In the genomic region with DNA sequence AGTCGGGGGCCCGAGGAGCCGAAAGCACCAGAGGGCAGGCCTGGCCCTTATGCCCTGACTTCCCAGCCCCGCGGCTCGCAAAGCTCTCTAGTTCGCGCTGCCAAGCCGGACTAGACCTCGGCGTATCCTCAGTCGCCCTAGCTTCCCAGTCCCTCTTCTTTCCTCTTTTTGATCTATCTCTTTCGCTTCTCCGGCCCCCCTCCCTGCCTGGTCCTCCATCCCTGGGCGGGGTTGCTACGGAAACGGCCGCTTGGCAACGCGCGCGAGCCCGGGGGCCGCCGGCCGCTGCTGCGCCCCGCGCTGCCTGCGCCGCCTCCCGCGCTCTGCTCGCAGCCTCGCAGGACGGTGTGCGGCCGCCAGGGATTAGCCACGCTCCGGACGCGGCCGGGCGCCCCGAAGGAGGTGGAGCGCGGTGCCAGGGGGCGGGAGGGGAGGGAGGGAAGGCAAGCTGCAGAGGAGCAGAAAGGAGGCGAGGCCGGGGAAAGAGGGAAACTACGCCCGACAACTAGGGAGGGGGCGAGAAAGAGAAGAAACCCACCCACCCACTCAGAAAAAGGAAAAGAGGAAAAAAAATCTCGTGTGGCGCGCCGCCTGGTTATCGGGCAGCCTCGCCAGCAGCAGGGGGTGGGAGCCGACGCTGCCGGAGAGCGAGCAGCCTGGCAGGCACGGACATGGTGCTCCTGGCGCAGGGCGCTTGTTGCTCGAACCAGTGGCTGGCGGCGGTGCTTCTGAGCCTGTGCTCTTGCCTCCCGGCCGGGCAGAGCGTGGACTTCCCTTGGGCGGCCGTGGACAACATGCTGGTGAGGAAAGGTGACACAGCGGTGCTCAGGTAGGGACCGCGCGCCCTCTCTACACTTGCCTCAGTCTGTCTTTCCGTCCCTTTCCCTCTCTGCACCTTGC, we compare ENCODE assay signal across 8 mouse cellular contexts. TPM values are rescaled to one million over a fixed set of nuclear protein-coding genes. Genes with fewer than 3 reads are reported as not detected.
A peak's percentile ranks its signal among the peaks of the same experiment; 100 is the strongest.
DNase-seq lines count a peak whose midpoint lies in the region; ATAC-seq and TF ChIP-seq lines count a peak whose summit lies in the region.

Gene Negr1 (plus strand): TSS at position 271 of the 900 bp plus-strand sequence.

- H3K27me3 ChIP-seq in lung, postnatal 0 days (replicated peaks; ENCODE audit: insufficient read depth, low read length) = peaks cover 17% of the 10 kb centered on the region; the same call in 1 of the 2 replicates

- no peaks in the 10 kb centered on the region for H3K4me1 ChIP-seq in lung, postnatal 0 days (ENCODE audit: insufficient read depth, low read depth, low read length)

- H3K27ac ChIP-seq in lung, postnatal 0 days (ENCODE audit: low read length) = no peak within 1 kb of the TSS

- peak; percentile 35 to 38 for ATAC-seq in hematopoietic stem cell, adult 5-6 weeks (replicated peaks in 1 of 2; ENCODE audit: insufficient read depth in 1 of 2, low FRiP score in 2 of 2, low TSS enrichment in 1 of 2, low read depth in 1 of 2, poor library complexity in 2 of 2, severe bottlenecking in 2 of 2)
- ATAC-seq in lung, postnatal 0 days = peak; percentile 72

- TF ChIP-seq CTCF in lung, postnatal 0 days (IDR thresholded peaks at IDR 0.05) = peak; percentile 8; the same call in 1 of the 2 replicates

- peak within 1 kb of the TSS; percentile 54 for H3K4me3 ChIP-seq in lung, postnatal 0 days (ENCODE audit: low read depth, low read length)

- WGBS in lung, postnatal 0 days = under 1% methylated on average over 70 of the region's 79 CpGs

- H3K9ac ChIP-seq in lung, postnatal 0 days (replicated peaks; ENCODE audit: low read depth) = 0 out of 2 replicates have a peak within 1 kb of the TSS, but pooled peaks have one; percentile 5

- H3K9me3 ChIP-seq in lung, postnatal 0 days (ENCODE audit: low read length) = no peaks in the 10 kb centered on the region

- DNase-seq in R1 (ENCODE audit: low read depth, low spot score) = peak; percentile 71
- peak; percentile 90 to 93 for DNase-seq in cerebellum, postnatal 10 days
- peak; percentile 82 to 84 for DNase-seq in frontal cortex, postnatal 10 days (ENCODE audit: low spot score in 2 of 2)
- peak; percentile 86 to 89 for DNase-seq in layer of hippocampus, postnatal 14 days (ENCODE audit: low spot score in 2 of 2)
- DNase-seq in lung, postnatal 0 days (ENCODE audit: low spot score) = peak; percentile 33
- DNase-seq in retina, adult 2 months (ENCODE audit: low read depth, low spot score) = peak; percentile 71
- DNase-seq in T-cell, adult 2 months (ENCODE audit: low spot score) = no peak

- no peak for TF ChIP-seq EP300 in lung, postnatal 0 days (IDR thresholded peaks at IDR 0.05)

- H3K36me3 ChIP-seq in lung, postnatal 0 days (ENCODE audit: insufficient read depth, low read length) = no peaks in the 10 kb centered on the region

- peak within 1 kb of the TSS; percentile 75 for H3K4me2 ChIP-seq in lung, postnatal 0 days (replicated peaks; ENCODE audit: low read depth, low read length)

RNA-seq across cellular contexts. Expression of gene Negr1, which starts in this region (rescaled TPM):
- not detected in 2 replicates for total RNA-seq in hematopoietic stem cell, adult 5-6 weeks (2017)
- total RNA-seq in layer of hippocampus, postnatal 14 days (2021) = 100 to 1,000 TPM; 123 to 128 TPM
- polyA plus RNA-seq in lung, postnatal 0 days (2015; fragmentation: Nextera tagmentation; extraction: Ambion mirVana) = 1.00 and 1.3 TPM in 2 replicates

Comparison
In these comparisons a context has a peak if more than half of its experiments do, and no peak if none do; other contexts are left out.
1. RNA of gene Negr1 (total RNA-seq): 123 to 128 TPM in layer of hippocampus, postnatal 14 days; not detected in hematopoietic stem cell, adult 5-6 weeks; every median in the first group is over 100 times any median in the second.
2. Peak in ATAC-seq in hematopoietic stem cell, adult 5-6 weeks; RNA of the gene not detected or under 1 TPM.